Mouse (Mus musculus): Measurements from ENCODE around the gene Sh3bp5l. TPM values are rescaled to one million over a fixed set of nuclear protein-coding genes. Genes with fewer than 3 reads are reported as not detected.

Sh3bp5l gene
- 16.8 and 18.7 TPM in 2 replicates for polyA plus RNA-seq (2015; fragmentation: Nextera tagmentation; extraction: Ambion mirVana)

GRCm38 (mm10) chr11:58330276-58331148 lies at the start of gene Sh3bp5l, which contains the start of gene Zfp672:
Gene Sh3bp5l (plus strand): TSS chr11:58330724.
Gene Zfp672 (minus strand): TSS chr11:58330339.

GRCm38 (mm10) chr11:58306860-58307308 lies 23.6 kb upstream of the Sh3bp5l start, which contains the start of gene Zfp692:
Gene Zfp692 (plus strand): TSS chr11:58307069.

DNA sequence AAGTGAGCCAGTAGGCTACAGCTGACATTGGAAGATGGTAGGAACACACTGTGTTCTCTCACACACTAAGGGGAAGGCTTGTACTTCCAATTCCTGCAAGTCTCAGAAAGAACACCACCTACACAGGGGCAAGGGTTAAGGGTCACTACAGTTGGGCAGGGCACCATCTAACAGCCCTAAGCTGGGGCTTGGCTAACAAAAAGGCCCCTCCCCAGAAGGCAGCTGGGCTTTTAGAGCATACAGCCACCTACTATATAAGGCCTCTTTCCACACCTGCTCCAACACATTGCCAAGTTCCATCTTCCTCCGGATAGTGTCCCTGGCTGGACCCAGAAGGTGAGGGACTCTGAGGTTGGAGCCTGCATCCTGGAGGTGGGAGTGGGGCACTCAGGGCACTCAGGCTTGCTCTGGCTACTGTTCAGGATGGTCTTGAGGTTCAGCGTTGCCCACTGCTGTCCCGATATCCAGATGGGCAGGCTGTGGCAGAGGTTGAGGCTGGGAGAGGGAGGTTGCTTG lies 48.3 kb downstream of the Sh3bp5l start, which contains the start of gene Lypd8:
TSS of gene Lypd8 (plus strand) at position 281 of the 516 bp plus-strand sequence.

Other genes starting within 250 kb of the Sh3bp5l start
- gene Gm12248, start 237.6 kb upstream of the Sh3bp5l start, polyA plus RNA-seq (2015; fragmentation: Nextera tagmentation; extraction: Ambion mirVana): not detected in 2 replicates
- gene Cnot8, start 226.6 kb upstream of the Sh3bp5l start, polyA plus RNA-seq (2015; fragmentation: Nextera tagmentation; extraction: Ambion mirVana): 43.2 and 48.7 TPM in 2 replicates
- gene Gemin5, start 162.2 kb upstream of the Sh3bp5l start, polyA plus RNA-seq (2015; fragmentation: Nextera tagmentation; extraction: Ambion mirVana): 8.9 and 9.6 TPM in 2 replicates
- 97.1 and 109 TPM in 2 replicates for gene Mrpl22, start 159.1 kb upstream of the Sh3bp5l start, polyA plus RNA-seq (2015; fragmentation: Nextera tagmentation; extraction: Ambion mirVana)
- 8.9 and 12.7 TPM in 2 replicates for gene Igtp, start 131.2 kb upstream of the Sh3bp5l start, polyA plus RNA-seq (2015; fragmentation: Nextera tagmentation; extraction: Ambion mirVana)
- 4.8 and 7.2 TPM in 2 replicates for gene Irgm2, start 131.1 kb upstream of the Sh3bp5l start, polyA plus RNA-seq (2015; fragmentation: Nextera tagmentation; extraction: Ambion mirVana)
- 5.0 and 7.1 TPM in 2 replicates for gene 4930438A08Rik, start 55.9 kb upstream of the Sh3bp5l start, polyA plus RNA-seq (2015; fragmentation: Nextera tagmentation; extraction: Ambion mirVana)
- 11.9 and 14.9 TPM in 2 replicates for gene Zfp692, start 23.7 kb upstream of the Sh3bp5l start, polyA plus RNA-seq (2015; fragmentation: Nextera tagmentation; extraction: Ambion mirVana)
- 86.8 and 94.5 TPM in 2 replicates for gene Zfp672, start 385 bp upstream of the Sh3bp5l start, polyA plus RNA-seq (2015; fragmentation: Nextera tagmentation; extraction: Ambion mirVana)
- gene Lypd8, start 48.3 kb downstream of the Sh3bp5l start, polyA plus RNA-seq (2015; fragmentation: Nextera tagmentation; extraction: Ambion mirVana): not detected in 2 replicates
- gene 1810065E05Rik, start 90.4 kb downstream of the Sh3bp5l start, polyA plus RNA-seq (2015; fragmentation: Nextera tagmentation; extraction: Ambion mirVana): not detected in 2 replicates
- gene Gm12253, start 101.8 kb downstream of the Sh3bp5l start, polyA plus RNA-seq (2015; fragmentation: Nextera tagmentation; extraction: Ambion mirVana): not detected in 2 replicates
- not detected in 2 replicates for gene Lypd9, start 122.2 kb downstream of the Sh3bp5l start, polyA plus RNA-seq (2015; fragmentation: Nextera tagmentation; extraction: Ambion mirVana)
- gene Olfr30, start 131.5 kb downstream of the Sh3bp5l start, polyA plus RNA-seq (2015; fragmentation: Nextera tagmentation; extraction: Ambion mirVana): not detected in 2 replicates
- gene Olfr332, start 161.8 kb downstream of the Sh3bp5l start, polyA plus RNA-seq (2015; fragmentation: Nextera tagmentation; extraction: Ambion mirVana): not detected in 2 replicates
- not detected in 2 replicates for gene Olfr331, start 171.8 kb downstream of the Sh3bp5l start, polyA plus RNA-seq (2015; fragmentation: Nextera tagmentation; extraction: Ambion mirVana)
- gene Olfr330, start 204.1 kb downstream of the Sh3bp5l start, polyA plus RNA-seq (2015; fragmentation: Nextera tagmentation; extraction: Ambion mirVana): not detected in 2 replicates
- gene Olfr329-ps, start 215.7 kb downstream of the Sh3bp5l start, polyA plus RNA-seq (2015; fragmentation: Nextera tagmentation; extraction: Ambion mirVana): not detected in 2 replicates
- gene Olfr328, start 224.9 kb downstream of the Sh3bp5l start, polyA plus RNA-seq (2015; fragmentation: Nextera tagmentation; extraction: Ambion mirVana): 0.07 TPM in 1 of 2 replicates, not detected in the other
- not detected in 2 replicates for gene Olfr224, start 239.8 kb downstream of the Sh3bp5l start, polyA plus RNA-seq (2015; fragmentation: Nextera tagmentation; extraction: Ambion mirVana)
- not detected in 2 replicates for gene Olfr325, start 247.0 kb downstream of the Sh3bp5l start, polyA plus RNA-seq (2015; fragmentation: Nextera tagmentation; extraction: Ambion mirVana)

Data from spleen, postnatal 0 days (tissue).